Mouse (Mus musculus): ENCODE data around the gene Dip2b. TPM values are rescaled to one million over a fixed set of nuclear protein-coding genes. Genes with fewer than 3 reads are reported as not detected.

The Dip2b gene
- total and polyA plus RNA-seq, 3 experiments = 13.9 to 68.9 (median 15.4) TPM

- no peak for TF ChIP-seq SIN3A (IDR thresholded peaks at IDR 0.05; ENCODE audit: low read length)
- no peak for TF ChIP-seq MXI1 (IDR thresholded peaks at IDR 0.05; ENCODE audit: low read depth, low read length)
- TF ChIP-seq MYB (IDR thresholded peaks at IDR 0.05; ENCODE audit: low read depth, low read length) = no peak
Observed at GRCm38 (mm10) chr15:100139665-100140064, 101.2 kb downstream of the Dip2b start (continued).

GRCm38 (mm10) chr15:100140428-100140827 is 102.0 kb downstream of the Dip2b start:
- Histone ChIP-seq H3K79me2 (ENCODE audit: control insufficient read depth, insufficient read depth, low read length, poor library complexity) (no peaks in the 10 kb centered on the region), H3K27me3 (ENCODE audit: control insufficient read depth in 1 of 2, insufficient read depth in 2 of 2, low read length in 2 of 2) (no peaks in the 10 kb centered on the region), H3K9me3 (replicated peaks; ENCODE audit: insufficient read depth, low read length) (no peaks in the 10 kb centered on the region), H3K4me1 (ENCODE audit: control insufficient read depth in 1 of 2, insufficient read depth in 2 of 2, low read length in 2 of 2) (no peaks in the 10 kb centered on the region), H3K4me3 (ENCODE audit: control insufficient read depth in 1 of 2, insufficient read depth in 1 of 2, low read depth in 2 of 2, low read length in 2 of 2) (no peak overlapping the region), H3K36me3 (ENCODE audit: control insufficient read depth in 1 of 2, insufficient read depth in 2 of 2, low read length in 2 of 2) (peaks cover 0 to 1% of the 10 kb centered on the region in 2 experiments; a peak in 2 of 4 replicates), H3K9ac (ENCODE audit: control insufficient read depth, low read depth, low read length, poor library complexity, severe bottlenecking) (no peak overlapping the region), H3K27ac (ENCODE audit: control insufficient read depth, low read depth, low read length) (no peak overlapping the region)
- no peak for DNase-seq (ENCODE audit: low read depth, low spot score)
- no peak for TF ChIP-seq SMC3 (IDR thresholded peaks at IDR 0.05; ENCODE audit: low read depth, low read length)
- no peak for TF ChIP-seq CHD2 (IDR thresholded peaks at IDR 0.05; ENCODE audit: low read length)
- no peak for TF ChIP-seq USF1 (IDR thresholded peaks at IDR 0.05; ENCODE audit: low read depth, low read length)
- no peak for TF ChIP-seq ETS1 (IDR thresholded peaks at IDR 0.05; ENCODE audit: low read depth, low read length)
- TF ChIP-seq CTCF (IDR thresholded peaks at IDR 0.05 in 2 of 3, conservative IDR thresholded peaks at IDR 0.05 in 1 of 3; ENCODE audit: control insufficient read depth in 1 of 3, insufficient read depth in 1 of 3, low read depth in 2 of 3, low read length in 3 of 3, poor library complexity in 1 of 3, severe bottlenecking in 1 of 3) = no peak

- TF ChIP-seq ZKSCAN1 (IDR thresholded peaks at IDR 0.05; ENCODE audit: low read depth, low read length) (no peak), EP300 (IDR thresholded peaks at IDR 0.05; ENCODE audit: low read depth in 1 of 2, low read length in 2 of 2) (no peak), HCFC1 (IDR thresholded peaks at IDR 0.05; ENCODE audit: low read depth, low read length) (no peak), RCOR1 (IDR thresholded peaks at IDR 0.05; ENCODE audit: low read depth, low read length) (no peak), GABPA (IDR thresholded peaks at IDR 0.05; ENCODE audit: low read depth, low read length) (no peak), MAFK (IDR thresholded peaks at IDR 0.05; ENCODE audit: borderline replicate concordance, low read depth, low read length) (no peak), JUND (IDR thresholded peaks at IDR 0.05; ENCODE audit: low read depth, low read length) (no peak), MXI1 (IDR thresholded peaks at IDR 0.05; ENCODE audit: low read depth, low read length) (no peak), ZNF384 (IDR thresholded peaks at IDR 0.05; ENCODE audit: low read depth, low read length) (no peak), ETS1 (IDR thresholded peaks at IDR 0.05; ENCODE audit: low read depth, low read length) (no peak), RAD21 (IDR thresholded peaks at IDR 0.05; ENCODE audit: low read depth, low read length) (no peak), POLR2AphosphoS2 (IDR thresholded peaks at IDR 0.05; ENCODE audit: low read length) (no peak), TCF12 (IDR thresholded peaks at IDR 0.05; ENCODE audit: low read depth, low read length) (no peak), ZC3H11A (IDR thresholded peaks at IDR 0.05; ENCODE audit: low read depth, low read length) (no peak), GATA1 (IDR thresholded peaks at IDR 0.05; ENCODE audit: low read depth, low read length) (no peak), CHD1 (IDR thresholded peaks at IDR 0.05; ENCODE audit: low read depth, low read length) (no peak), E2F4 (IDR thresholded peaks at IDR 0.05; ENCODE audit: borderline replicate concordance, low read depth, low read length) (no peak), NELFE (IDR thresholded peaks at IDR 0.05; ENCODE audit: low read depth, low read length) (no peak)
- no peak overlapping the region for H3K9ac ChIP-seq (ENCODE audit: control insufficient read depth, low read depth, low read length, poor library complexity, severe bottlenecking)
- no peaks in the 10 kb centered on the region for H3K4me1 ChIP-seq (ENCODE audit: control insufficient read depth in 1 of 2, insufficient read depth in 2 of 2, low read length in 2 of 2)
- H3K79me2 ChIP-seq (ENCODE audit: control insufficient read depth, insufficient read depth, low read length, poor library complexity) = no peaks in the 10 kb centered on the region
- no peak for DNase-seq (ENCODE audit: low read depth, low spot score)
- no peak overlapping the region for H3K27ac ChIP-seq (ENCODE audit: control insufficient read depth, low read depth, low read length)
- no peak overlapping the region for H3K4me3 ChIP-seq (ENCODE audit: control insufficient read depth in 1 of 2, insufficient read depth in 1 of 2, low read depth in 2 of 2, low read length in 2 of 2)
- no peaks in the 10 kb centered on the region for H3K9me3 ChIP-seq (replicated peaks; ENCODE audit: insufficient read depth, low read length)
- peaks cover 0 to 1% of the 10 kb centered on the region in 2 experiments; a peak in 2 of 4 replicates for H3K36me3 ChIP-seq (ENCODE audit: control insufficient read depth in 1 of 2, insufficient read depth in 2 of 2, low read length in 2 of 2)
- no peaks in the 10 kb centered on the region for H3K27me3 ChIP-seq (ENCODE audit: control insufficient read depth in 1 of 2, insufficient read depth in 2 of 2, low read length in 2 of 2)
Observed at GRCm38 (mm10) chr15:100143091-100143801, 104.8 kb downstream of the Dip2b start.
